Comparison of ENCODE assay signal across 20 mouse cellular contexts in the genomic region with DNA sequence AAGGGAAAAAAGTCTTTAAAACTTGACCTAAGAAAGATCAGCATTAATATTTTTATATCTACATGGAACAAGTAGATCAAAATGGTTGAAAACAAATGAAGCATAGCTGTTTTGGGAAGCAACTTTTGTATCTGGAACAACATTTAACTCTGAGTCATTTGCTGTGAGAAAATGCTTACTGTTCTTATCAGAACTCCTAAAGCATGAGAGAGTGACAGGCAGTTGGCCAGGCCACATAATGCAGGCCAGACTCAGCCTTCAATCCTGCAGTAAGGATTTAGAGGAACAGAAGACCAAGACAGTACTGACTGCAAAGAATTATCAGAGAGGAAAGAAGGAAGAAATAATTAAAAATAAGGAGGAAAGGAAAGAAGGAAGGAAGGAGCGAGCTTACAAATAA.
DNase-seq lines count a peak whose midpoint lies in the region; ATAC-seq and TF ChIP-seq lines count a peak whose summit lies in the region.
"Had no signal": no experiment of that assay in that cellular context is flagged by ENCODE, and none has a peak within 500 bp of the region (broad histone marks: within the 10 kb centered on the region; RNA-seq: fewer than 3 reads in every experiment).

No protein-coding gene starts in this region.

- peak overlapping the region; percentile 16; the same call in 1 of the 2 replicates for H3K27ac ChIP-seq in heart, embryonic 12.5 days (ENCODE audit: poor library complexity, severe bottlenecking)
- no peak overlapping the region for H3K27ac ChIP-seq in heart, adult 2 months
- H3K27ac ChIP-seq: embryonic facial prominence, embryonic 13.5 days; forebrain, embryonic 12.5 days; gastrocnemius, adult 2 months; hindbrain, embryonic 10.5 days; hindbrain, embryonic 14.5 days had no signal

- DNase-seq in adrenal gland, adult (ENCODE audit: inconsistent age in 2 of 2, low spot score in 1 of 2) = peak; percentile 23 to 51
- no peak for DNase-seq in adrenal gland, postnatal 10 days
- no peak for DNase-seq in heart, adult 2 months
- DNase-seq in heart, postnatal 4 days = peak; percentile 48
- DNase-seq in heart, postnatal 25 days (ENCODE audit: low spot score) = no peak
- DNase-seq in 3T3-L1 (ENCODE audit: low read depth, low spot score) = peak; percentile 69
- no peak for DNase-seq in frontal cortex, postnatal 25 days (ENCODE audit: low spot score in 2 of 2)
- DNase-seq: cerebellum, adult 11-12 months; cerebellum, adult 9-11 months; cerebellum, postnatal 36 days; gastrocnemius, adult 2 months; gastrocnemius, postnatal 25 days; kidney, adult 8-10 months had no signal

- ATAC-seq in heart, embryonic 12.5 days (ENCODE audit: insufficient number of reproducible peaks, low FRiP score) = no peak
- ATAC-seq: forebrain, embryonic 16.5 days had no signal

- intact Hi-C loops in heart, adult 2 months (cut with DNase I) = no loop called here
- intact Hi-C loops in heart, postnatal 25 days (cut with DNase I) = no loop called here

- H3K9me3 ChIP-seq in heart, embryonic 12.5 days (replicated peaks) = 0 out of 2 replicates have a peak, but pooled peaks cover 4% of the 10 kb centered on the region
- H3K9me3 ChIP-seq: heart, embryonic 15.5 days had no signal

- no peaks in the 10 kb centered on the region for H3K27me3 ChIP-seq in heart, embryonic 12.5 days (replicated peaks)
- H3K27me3 ChIP-seq in heart, adult 2 months (ENCODE audit: control insufficient read depth, insufficient read depth, low read length) = no peaks in the 10 kb centered on the region
- H3K27me3 ChIP-seq: embryonic facial prominence, embryonic 13.5 days; forebrain, embryonic 12.5 days; heart, embryonic 15.5 days had no signal

- H3K4me1 ChIP-seq in heart, embryonic 12.5 days (replicated peaks) = peaks cover 23% of the 10 kb centered on the region
- peaks cover 6% of the 10 kb centered on the region for H3K4me1 ChIP-seq in heart, adult 2 months (ENCODE audit: control insufficient read depth, insufficient read depth, low read length)
- H3K4me1 ChIP-seq: forebrain, embryonic 12.5 days had no signal

- H3K9ac ChIP-seq in heart, embryonic 12.5 days = no peak overlapping the region
- H3K9ac ChIP-seq in heart, adult 2 months (ENCODE audit: low read depth, low read length) = no peak overlapping the region
- H3K9ac ChIP-seq: embryonic facial prominence, embryonic 13.5 days; forebrain, embryonic 12.5 days; heart, embryonic 15.5 days; hindbrain, embryonic 14.5 days had no signal

- TF ChIP-seq CTCF in heart, adult 2 months (IDR thresholded peaks at IDR 0.05) = no peak

- no peak for TF ChIP-seq POLR2A in heart, adult 2 months (IDR thresholded peaks at IDR 0.05; ENCODE audit: insufficient read depth, low read depth, low read length)

- no peak for TF ChIP-seq EP300 in heart, adult 2 months (IDR thresholded peaks at IDR 0.05; ENCODE audit: insufficient read depth, low read depth, low read length)

- no peak overlapping the region for H3K4me2 ChIP-seq in heart, embryonic 12.5 days
- H3K4me2 ChIP-seq: embryonic facial prominence, embryonic 13.5 days; forebrain, embryonic 12.5 days; heart, embryonic 15.5 days; hindbrain, embryonic 14.5 days had no signal

- 0 out of 2 replicates have a peak, but pooled peaks cover 3% of the 10 kb centered on the region for H3K36me3 ChIP-seq in heart, embryonic 12.5 days
- H3K36me3 ChIP-seq in heart, adult 2 months (ENCODE audit: control insufficient read depth, insufficient read depth, low read length) = no peaks in the 10 kb centered on the region
- H3K36me3 ChIP-seq: heart, embryonic 15.5 days had no signal

- no peaks in the 10 kb centered on the region for H3K79me2 ChIP-seq in heart, adult 2 months (replicated peaks; ENCODE audit: control insufficient read depth, insufficient read depth, low read length)

- 55% methylated on average over 1 of the region's 1 CpGs for WGBS in heart, embryonic 12.5 days
- 86% methylated on average over 1 of the region's 1 CpGs for WGBS in heart, adult 2 months

- H3K4me3 ChIP-seq in heart, embryonic 12.5 days = no peak overlapping the region
- H3K4me3 ChIP-seq in heart, adult 2 months = no peak overlapping the region
- H3K4me3 ChIP-seq: embryonic facial prominence, embryonic 13.5 days; forebrain, embryonic 12.5 days; gastrocnemius, adult 2 months; heart, embryonic 15.5 days; hindbrain, embryonic 10.5 days had no signal

Comparison
In these comparisons a context has a peak if more than half of its experiments do, and no peak if none do; other contexts are left out.
1. DNase-seq: peak in adrenal gland, adult (2 of 2), heart, postnatal 4 days (single experiment) and 3T3-L1 (single experiment); none in adrenal gland, postnatal 10 days (single experiment), heart, adult 2 months (0 of 2), heart, postnatal 25 days (single experiment) and frontal cortex, postnatal 25 days (0 of 2).